Mouse (Mus musculus) gastrocnemius, postnatal 25 days (tissue): ENCODE measurements around the gene Hdgf. TPM values are rescaled to one million over a fixed set of nuclear protein-coding genes. Genes with fewer than 3 reads are reported as not detected.
"Not testable (repeated sequence)": the region's sequence is repeated elsewhere in the genome, so short reads cannot be mapped to it uniquely, and the experiment has no call there.

Experiments
- DNase-seq: peaks from one replicate; pipeline ENCODE4 v3.0.0; 2022
- long read RNA-seq, 2 experiments: library from polyadenylated mRNA; stranded (forward); transcript quantifications; one replicate each; pipeline ENCODE4 v2.0.0; 2021
- total RNA-seq, 2 experiments: library from RNA; stranded (reverse); gene quantifications; 1 replicate in 1 of 2; 2 replicates in 1 of 2; pipeline ENCODE4 v1.2.3; 2021

The Hdgf gene
- 100 to 1,000 TPM; 167 to 171 TPM for total RNA-seq
- long read RNA-seq, experiment 1, transcript Hdgf-201 (6 exons, 2,245 nt): major isoform, 167 of 241 reads
- long read RNA-seq, experiment 1, partial matches to known transcripts: 11 of 241 reads
- long read RNA-seq, experiment 1, other reads (novel, unspliced or antisense): 62 of 241 reads
- long read RNA-seq, experiment 2, transcript Hdgf-201 (6 exons, 2,245 nt): major isoform, 228 of 299 reads
- long read RNA-seq, experiment 2, partial matches to known transcripts: 33 of 299 reads
- long read RNA-seq, experiment 2, other reads (novel, unspliced or antisense): 38 of 299 reads

DNA sequence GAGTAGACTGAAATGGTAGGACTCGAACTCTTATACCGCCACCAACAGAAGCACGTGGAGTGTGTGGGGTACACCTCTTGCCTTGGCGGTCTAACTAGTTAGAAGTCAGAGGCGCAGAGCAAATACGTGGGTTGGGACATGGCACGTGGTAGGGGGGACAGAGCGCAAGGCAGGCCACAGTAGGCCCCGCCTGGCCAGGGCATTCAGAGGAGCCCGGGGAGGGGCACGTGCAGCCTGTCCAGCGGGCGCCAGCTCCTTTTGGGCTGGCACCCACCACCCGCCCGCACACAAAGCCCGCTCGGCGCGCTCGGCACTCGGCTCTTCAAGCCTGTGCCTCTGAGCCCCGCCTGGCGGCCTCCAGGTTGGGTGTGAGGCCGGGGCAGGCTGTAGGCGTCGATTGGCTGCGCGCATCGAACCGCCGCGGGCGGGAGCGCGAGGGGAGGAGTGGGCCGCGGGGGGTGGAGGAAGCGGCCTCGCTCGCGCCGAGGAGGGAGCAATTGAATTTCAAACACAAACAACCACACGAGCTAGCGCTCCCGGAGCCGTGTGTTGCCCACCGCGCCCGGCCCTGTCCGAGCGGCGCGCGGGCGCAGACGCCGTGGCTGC, at the start of gene Hdgf:
TSS of gene Hdgf (plus strand) at position 442 of the 606 bp plus-strand sequence.
- DNase-seq: peak; percentile 97

DNA sequence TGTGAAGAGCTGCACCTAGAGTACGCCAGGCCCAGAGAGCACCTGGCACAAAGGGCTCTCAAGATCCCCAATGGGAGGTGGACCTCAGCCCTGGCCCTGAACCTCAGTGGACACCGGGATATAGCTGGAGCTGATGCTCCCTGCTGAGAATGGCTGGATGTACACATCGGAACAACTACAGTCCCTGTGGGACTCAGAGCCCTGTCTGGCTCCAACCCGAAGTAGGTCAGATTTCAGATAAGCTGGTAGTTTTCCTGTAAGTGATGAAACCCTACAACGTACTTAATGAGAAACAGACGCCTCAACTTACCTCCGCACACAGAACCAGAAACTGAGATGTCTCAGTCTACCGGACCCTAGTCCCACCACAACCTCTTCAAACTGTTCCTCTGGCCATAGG, 48.5 kb upstream of the Hdgf start:
- no peak for DNase-seq

DNA sequence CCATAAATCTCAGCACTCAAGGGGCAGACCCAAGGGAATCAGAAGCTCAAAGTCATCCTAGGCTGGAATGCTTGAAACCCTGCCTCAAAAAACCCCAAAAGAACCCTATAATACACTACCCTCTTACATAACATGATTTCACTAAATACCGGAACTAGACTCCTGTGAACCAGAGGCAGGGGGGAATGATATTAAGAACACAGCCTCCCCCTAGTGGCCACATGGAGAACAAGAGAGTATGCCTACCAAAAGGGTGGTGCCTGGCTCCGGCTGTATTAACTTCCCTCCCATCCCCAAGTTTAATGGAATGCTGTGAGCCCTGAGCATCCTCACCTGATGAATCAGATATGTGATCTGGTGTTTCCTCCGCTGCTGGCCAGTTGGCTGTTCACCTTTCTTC, 46.3 kb upstream of the Hdgf start:
- peak; percentile 23 for DNase-seq

DNA sequence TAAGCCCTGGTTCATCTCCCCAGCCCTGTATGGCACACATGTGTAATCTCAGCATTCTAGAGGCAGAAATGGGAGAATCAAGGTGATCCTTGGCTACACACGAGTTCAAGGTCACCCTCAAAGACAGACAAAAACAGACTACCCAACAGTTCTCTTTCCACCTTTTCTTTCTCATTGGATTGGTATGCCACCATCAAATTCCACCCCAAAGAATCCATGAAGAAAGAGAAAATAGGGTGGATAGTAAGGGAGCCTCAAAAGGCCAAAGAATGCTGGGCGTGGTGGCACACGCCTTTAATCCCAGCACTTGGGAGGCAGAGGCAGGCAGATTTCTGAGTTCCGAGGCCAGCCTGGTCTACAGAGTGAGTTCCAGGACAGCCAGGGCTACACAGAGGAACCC, 42.0 kb upstream of the Hdgf start:
- DNase-seq: not testable (repeated sequence)

DNA sequence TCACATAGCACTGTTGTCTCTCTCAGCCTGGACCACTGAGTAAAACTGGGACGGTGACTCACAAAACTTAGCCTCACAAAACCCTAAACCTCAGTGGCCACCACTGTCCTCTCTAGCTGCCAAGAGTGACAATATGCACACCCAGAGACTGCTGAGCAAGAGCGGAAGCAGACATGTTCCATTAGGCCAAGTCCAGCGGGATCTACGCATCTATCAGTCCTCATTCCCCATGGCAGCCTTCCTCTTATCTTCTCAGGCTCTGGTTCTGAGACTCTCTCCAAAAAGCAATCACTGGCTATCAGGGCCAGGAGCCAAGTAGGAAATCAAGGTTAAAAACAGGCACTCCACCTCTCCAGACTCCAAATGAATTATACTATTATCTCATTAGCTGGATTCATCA, 28.4 kb upstream of the Hdgf start:
- no peak for DNase-seq

DNA sequence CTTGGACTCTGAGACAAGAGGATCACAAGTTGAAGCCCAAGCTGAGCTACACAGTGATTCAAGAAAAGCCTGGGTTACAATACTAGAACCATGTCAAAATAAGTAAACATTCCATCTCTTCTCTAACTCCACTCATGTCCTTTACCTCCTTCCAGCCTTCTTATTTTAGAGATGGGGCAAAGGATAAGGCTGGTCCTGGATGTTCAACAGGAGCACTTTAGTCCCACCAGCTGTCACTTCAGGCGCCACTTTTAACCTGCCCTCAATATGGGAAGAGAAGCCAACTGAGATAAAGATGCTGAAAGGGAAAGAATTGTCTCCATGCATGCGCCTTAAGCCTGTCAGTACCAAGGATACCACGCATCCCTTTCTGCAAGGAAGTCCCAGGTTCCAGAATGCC, 21.8 kb upstream of the Hdgf start:
- DNase-seq: no peak

DNA sequence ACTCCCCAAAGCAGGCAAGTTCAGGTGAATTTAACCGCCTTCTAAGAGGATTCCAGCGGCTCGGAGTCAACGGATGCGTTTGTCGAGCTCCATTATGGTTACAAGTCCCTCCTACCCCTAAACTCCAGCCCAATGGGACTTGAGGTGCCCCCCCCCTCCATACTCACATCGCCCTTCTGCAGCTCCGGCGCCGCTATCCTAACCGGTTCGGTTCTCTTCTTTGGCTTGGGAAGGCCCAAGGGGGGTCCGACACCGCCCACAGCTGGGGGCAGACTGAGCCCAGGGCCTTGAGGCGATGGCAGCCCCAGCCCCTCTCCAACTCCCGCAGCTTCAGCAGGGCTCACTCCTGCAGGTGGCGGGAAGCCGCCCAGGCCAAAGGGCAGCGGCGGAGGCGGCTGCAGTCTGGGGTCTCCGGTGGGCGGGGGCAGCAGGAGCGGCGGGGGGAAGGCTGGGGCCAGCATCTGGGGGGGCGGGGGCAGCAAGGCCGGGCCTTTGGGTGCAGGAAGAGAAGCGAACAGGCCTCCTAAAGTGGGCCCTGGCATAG, 21.3 kb upstream of the Hdgf start:
- DNase-seq: peak; percentile 59

DNA sequence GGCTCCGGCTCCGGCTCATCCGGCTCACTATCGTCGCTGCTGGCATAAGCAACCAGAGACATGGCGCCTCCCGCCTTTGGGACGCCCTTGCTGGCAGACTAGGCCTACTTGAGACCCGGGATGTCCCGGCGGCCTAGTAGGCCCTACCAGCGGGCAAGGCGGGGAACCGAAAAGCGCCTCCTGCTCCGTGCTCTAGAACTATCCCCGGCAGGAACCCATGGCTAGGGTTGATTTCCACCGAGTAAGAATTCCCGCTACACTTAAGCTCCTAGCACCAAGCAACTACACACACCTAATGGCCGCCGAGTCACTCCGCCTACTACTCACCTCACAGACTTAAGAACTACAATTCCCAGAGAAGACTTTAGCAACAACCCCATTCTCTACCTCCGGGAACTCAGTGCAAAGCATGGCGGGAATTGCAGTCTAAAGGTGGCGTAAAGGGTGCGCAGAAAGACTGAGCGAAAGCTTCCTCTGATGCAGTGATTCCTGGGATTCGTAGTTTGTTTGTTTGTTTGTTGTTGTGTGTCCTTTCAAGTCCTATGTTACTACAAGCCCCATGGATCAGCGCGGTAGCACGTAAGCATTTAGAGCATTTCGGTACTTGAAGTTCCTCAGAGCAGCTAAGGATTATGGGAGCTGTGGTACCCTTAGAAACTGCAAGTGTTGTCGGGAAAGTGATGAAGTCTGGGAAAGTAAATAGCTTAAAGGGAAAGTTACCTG, 20.7 kb upstream of the Hdgf start, which contains the start of gene Prcc:
TSS of gene Prcc (minus strand) at position 328 of the 723 bp plus-strand sequence.
- peak; percentile 95 for DNase-seq

DNA sequence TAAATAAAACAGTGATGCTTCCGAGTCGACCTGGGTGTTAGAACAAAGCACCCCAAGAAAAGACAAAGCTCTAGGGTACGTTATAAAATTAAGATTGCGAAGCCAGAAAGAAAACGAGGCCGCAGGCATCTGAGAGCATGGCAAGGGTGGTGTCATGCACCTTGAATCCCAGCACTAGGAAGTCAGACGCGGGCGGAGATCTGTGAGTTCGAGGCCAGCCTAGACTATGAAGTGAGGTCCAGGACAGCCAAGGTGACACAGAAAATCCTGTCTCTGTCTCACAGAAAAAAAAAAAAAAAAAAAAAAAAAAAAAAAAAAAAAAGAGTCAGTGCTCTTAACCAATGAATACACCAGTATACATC, 20.1 kb upstream of the Hdgf start:
- DNase-seq: no peak

DNA sequence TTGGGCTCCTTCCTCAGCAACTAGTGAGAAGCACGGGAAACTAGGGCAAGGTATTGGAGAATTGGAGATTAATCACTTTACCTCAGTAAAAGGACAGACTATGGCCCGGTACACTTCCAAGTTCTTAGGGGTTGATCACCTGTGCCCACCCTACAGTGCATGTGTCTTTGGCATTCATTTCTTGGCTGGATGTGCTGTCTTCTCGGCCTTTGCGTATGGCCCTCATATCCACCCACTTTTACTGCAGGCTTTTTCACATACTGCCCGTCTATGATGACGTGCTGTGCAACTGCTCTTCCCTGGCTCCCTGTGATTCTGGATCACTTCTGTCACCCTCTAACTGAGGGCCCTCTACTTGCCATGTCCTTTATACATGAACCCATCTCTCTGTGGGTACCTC, 19.7 kb upstream of the Hdgf start:
- DNase-seq: no peak

DNA sequence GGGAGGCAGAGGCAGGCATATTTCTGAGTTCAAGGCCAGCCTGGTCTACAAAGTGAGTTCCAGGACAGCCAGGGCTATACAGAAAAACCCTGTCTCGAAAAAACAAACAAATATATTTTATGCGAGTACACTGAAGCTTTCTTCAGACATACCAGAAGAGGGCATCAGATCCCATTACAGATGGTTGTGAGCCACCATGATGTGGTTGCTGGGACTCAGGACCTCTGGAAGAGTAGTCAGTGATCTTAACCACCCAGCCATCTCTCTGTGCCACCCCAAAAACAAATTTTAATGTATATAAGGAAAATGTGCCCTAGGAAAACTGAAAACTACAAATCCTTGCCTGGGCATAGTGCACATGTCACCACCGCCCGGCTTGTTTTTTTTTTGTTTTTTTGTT, 18.7 kb upstream of the Hdgf start:
- not testable (repeated sequence) for DNase-seq

DNA sequence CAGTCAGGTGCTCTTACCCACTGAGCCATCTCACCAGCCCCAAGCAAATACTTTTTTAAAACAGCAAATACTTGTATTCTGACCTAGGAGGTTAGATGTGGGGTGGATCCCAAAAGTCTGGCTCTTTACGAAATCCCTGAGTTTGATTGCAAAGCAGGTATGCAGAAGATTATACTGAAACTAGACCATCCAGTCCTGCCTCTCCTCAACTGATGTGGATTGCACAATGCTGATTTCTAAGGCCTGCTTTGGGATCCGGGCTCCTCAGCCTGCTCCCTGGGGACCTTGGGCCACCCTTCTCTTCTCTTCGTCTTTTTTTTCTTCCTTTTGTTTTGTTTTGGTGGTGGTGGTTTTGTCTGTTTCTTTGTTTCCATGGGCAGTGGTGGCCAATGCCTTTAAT, 14.6 kb upstream of the Hdgf start:
- no peak for DNase-seq

DNA sequence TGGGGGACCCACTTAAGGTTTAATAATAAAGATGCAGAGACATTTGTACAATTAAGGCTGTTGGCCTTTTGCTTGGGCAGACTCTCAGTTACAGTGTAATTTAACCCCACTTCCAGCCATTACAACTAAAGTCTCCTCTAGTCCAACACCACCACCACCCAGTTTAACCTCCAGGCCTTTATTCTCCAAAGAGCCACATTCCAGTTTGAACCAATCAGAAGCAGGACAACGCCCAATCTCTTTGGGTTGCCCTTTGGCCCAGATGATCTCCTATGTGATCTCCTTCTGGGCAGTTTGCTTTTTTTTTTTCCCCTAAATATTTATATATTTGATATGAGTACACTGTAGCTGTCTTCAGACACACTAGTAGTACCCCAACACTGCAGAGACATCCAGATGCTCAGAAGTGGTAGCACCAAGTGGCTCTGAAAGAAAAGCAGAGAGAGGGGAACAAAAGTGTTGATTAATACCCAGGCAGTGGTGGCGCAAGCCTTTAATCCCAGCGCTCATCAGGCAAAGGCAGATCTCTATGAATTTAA, 12.7 kb upstream of the Hdgf start:
- no peak for DNase-seq

DNA sequence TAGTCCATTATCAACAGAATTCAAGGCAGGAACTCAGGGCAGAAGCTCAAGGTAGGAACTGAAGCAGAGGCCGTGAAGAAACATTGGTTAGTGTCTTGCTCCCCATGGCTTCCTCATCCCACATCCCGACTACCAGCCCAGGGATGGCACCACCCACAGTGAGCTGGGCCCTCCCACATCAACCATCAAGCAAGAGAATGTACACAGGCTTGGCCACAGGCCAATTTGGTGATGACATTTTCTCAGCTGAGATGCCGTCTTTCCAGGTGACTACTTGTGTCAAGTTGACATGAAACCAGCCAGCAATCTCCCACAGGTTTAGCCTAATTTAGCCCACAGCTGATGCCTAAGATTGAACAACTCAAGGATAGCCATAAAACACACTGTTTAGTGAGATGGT, 6.9 kb upstream of the Hdgf start:
- no peak for DNase-seq

DNA sequence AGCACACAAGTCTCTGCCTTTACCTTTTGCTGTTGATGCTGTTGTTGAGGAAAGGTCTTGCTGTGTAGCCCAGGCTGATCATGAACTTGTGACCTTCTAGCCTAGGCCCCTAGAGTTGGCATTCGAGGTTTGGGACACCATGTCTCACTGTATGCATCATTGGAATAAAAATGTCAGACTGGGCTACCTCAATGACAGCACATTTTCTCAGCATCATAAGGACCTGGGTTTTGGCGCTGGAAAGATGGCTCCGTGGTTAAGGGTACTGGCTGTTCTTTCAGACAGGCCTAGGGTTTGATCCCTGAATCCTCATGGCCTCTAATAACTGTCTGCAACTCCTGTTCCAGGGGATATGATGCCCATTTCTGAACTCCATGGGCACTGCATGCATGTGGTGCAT, 6.3 kb upstream of the Hdgf start:
- DNase-seq: no peak

DNA sequence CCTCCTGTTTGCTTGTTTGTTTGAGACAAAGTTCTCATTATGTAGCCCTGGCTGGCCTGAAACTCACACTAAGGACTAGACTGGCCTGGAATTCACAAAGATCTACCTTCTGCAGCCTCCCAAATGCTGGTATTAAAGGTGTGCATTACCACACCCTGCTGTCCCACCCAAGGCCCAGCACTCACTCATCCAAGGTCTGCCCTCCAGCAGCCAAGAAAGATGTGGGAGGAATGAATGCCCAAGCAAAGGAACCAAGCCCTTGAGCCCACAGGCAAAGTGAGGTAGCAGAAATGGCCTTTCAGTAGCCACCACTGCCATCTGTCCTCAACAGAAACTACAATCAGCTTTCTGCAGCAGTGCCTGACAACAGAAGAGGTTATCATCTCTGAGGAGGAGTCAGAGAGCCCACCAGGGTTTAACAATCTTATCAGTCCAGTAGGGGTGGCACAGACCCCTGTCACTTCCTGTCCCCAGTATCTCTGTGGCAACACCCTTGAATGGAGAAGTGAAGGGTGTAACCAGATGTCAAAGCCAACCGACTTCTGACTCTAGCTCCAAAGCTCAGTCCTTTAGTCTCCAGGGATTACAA, 5.0 kb upstream of the Hdgf start:
- no peak for DNase-seq

DNA sequence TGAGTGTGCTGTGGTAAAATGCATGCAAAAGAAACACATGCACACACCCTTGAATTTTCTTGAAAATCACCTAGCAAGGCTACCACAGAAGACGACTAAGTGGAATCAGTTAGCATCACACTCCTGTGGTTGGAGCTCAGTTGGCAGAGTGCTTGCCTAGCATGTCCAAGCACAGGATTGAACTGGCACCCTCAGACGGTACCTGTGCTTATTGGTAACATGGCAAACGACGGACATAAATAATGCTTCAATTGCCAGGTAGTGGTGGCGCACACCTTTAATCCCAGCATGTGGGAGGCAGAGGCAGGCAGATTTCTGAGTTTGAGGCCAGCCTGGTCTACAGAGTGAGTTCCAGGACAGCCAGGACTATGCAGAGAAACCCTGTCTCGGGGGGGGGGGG, 4.2 kb upstream of the Hdgf start:
- DNase-seq: not testable (repeated sequence)

DNA sequence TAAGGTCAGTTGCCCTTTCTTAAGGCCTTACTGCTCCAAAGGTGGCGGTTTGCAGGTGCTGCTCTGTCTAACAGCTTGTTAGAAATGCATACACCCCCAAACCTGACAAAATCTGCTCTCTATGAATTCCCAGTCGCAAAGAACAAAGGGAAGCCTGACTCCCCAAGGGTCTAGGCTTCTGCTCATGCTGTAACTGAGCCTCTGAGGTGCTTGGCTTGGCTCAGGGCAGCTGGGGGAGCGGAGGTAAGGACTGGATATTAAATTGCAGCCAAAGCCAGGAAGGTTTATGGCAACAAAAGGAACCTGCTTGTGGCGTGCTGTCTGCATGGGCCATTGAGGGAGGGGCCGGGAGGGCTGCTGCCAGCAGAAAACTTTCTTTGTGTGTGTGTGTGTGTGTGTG, 2.3 kb upstream of the Hdgf start:
- DNase-seq: no peak

DNA sequence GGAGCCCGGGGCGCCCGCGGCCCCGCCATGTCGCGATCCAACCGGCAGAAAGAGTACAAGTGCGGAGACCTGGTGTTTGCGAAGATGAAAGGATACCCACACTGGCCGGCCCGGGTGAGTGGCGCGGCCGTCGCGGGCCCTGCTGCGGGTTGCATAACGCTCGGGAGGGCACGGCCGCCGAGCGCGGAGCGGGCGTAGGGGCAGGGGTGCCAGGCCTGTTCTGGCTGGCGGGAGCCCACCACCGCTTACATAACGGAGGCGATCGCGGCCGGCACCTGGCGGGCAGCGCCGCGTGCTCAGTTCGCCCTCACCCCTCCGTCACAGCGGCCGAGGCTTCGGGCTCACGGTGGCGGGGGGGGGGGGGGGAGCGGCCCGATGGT, 470 bp downstream of the Hdgf start:
- peak; percentile 84 for DNase-seq

DNA sequence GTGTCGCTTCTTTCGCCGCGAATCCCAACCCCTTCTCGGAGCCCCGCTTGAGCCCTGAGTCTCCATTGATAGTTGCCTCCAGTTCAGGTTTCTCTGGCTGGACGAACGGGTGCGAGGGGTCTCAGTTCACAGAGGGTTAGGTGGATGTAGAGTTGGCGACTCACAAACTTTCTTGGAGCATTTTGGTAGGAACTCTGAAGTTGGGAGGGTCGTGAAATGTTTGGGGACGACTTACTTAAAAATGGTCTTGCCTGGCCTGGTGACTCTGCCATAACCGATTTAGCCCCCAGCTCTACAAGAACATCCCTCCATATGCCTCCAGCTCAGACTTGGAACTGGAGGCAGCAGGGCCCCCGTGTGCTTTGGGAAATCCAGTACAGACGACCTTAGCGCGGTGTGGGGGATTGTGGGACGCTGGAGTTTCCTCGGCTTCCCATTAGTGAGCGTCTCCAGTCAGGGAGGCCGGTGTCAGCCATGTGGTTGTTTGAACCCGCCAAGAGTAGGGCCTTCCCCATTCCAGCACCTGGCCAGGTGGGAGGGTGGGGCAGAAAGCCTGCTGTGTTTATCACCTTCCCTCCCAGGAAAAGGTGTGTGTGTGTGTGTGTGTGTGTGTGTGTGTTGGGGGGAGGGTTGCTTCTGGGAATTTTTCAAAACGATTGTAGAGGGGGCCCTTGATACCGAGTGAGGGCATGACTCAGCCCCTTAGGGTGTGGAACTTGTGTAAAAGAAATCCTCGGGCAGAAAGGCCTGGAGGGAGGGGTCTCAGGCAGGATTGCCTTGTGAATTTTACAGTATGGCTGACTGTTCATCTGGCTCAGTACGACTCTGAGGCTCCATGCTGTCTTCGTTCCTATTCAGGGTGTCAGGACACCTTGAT, 1.1 kb downstream of the Hdgf start:
- DNase-seq: peak; percentile 41

DNA sequence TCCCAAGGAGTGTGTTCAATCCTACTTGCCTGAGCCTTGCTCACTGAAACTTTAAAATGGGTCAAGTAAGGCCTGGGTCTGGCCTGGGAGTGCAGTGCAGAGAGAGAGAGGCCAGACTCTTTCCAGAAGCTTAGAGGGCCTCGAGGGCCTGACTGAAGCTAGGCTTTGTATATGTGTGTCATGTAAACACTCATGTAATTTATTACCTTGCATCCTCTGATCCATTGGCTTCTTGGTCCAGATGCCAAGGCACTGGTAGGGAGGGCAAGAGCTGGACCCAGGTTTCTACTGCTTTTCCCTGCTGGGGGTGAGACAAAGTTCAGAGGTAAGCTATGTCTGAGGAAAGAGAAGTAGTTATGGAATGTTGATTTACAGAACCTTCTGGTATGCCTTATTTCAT, 1.8 kb downstream of the Hdgf start:
- no peak for DNase-seq

DNA sequence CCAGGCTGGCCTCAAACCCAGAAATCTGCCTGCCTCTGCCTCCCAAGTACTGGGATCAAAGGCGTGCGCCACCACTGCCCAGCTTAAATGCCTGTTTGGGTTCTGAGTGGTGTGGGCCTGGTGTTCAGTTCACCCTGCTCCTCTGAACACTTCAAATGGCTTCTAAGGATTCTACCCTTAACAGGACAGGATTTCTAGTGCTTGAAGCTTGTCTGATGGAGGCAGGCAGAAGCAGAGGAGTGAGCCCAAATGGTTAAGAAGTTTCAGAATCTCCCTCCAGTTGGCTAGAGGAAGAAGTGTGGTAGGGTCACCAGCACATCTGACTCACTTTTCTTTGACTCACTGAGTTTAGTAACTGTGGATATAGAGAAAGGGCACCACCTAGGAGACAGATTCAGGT, 3.3 kb downstream of the Hdgf start:
- DNase-seq: no peak
